Mouse (Mus musculus): ENCODE results near the gene Prkca.
A peak's percentile ranks its signal among the peaks of the same experiment; 100 is the strongest.

Prkca gene

GRCm38 (mm10) chr11:108295373-108295772 is 48.4 kb downstream of the Prkca start:
- DNase-seq (ENCODE audit: low spot score) = no peak

- no peak for DNase-seq (ENCODE audit: low spot score)
Measured at GRCm38 (mm10) chr11:108294305-108294813, 49.4 kb downstream of the Prkca start.

DNA sequence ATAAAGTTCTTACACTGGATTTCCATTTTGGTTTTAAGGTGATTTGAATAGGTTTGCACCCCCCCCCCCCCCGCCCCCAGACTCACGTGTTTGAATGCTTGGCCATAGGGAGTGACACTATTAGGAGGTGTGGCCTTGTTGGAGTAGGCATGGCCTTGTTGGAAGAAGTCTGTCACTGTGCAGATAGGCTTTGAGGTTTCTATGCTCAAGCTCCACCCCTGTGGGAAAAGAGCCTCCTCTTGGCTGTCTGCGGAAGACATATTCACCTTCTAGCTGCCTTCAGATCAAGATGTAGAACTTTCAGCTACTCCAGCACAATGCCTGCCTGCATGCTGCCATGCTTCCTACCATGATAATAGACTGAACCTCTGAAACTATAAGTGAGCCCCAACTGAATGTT is 49.9 kb downstream of the Prkca start:
- DNase-seq (ENCODE audit: low spot score) = no peak

DNA sequence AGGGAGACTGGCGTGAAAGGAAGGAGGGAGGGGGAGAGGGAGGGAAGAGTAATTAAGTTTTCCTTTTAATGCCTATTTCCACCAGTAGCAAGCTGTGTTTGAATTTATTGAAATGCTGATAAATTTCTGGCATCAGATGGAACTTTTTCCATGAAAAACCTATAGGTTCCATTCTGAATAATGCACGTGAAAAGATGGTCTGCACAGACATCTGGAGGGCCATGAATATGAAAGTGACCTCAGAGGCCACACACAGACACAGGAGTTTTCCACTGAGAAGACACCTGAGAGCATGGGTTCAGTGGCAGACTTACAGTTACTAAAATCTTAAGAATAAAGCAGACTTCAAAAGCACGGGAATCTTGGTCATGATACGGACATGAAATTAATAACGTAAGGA is 54.5 kb downstream of the Prkca start:
- DNase-seq (ENCODE audit: low spot score) = no peak

- no peak for DNase-seq (ENCODE audit: low spot score)
Measured at GRCm38 (mm10) chr11:108287321-108287720, 56.4 kb downstream of the Prkca start.

DNA sequence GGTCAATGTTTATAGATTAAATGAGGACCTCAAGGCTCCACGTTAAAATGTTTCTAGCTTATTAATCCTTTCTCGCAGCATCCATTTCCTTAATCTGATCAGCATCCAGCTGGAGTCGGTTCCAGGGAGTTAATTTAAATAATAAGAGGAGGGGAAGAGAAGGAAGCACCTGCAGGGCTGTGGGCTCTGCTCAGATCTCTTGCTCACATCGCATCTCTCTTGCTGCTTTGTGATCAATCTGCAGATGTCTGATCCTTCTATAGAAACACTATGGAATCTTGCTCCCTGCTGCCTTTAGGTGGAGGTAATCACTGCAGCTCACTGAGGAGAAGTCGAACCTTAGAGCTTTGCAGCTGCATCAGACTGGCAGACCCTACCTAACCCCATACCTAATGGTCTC is 58.7 kb downstream of the Prkca start:
- DNase-seq (ENCODE audit: low spot score) = no peak

DNA sequence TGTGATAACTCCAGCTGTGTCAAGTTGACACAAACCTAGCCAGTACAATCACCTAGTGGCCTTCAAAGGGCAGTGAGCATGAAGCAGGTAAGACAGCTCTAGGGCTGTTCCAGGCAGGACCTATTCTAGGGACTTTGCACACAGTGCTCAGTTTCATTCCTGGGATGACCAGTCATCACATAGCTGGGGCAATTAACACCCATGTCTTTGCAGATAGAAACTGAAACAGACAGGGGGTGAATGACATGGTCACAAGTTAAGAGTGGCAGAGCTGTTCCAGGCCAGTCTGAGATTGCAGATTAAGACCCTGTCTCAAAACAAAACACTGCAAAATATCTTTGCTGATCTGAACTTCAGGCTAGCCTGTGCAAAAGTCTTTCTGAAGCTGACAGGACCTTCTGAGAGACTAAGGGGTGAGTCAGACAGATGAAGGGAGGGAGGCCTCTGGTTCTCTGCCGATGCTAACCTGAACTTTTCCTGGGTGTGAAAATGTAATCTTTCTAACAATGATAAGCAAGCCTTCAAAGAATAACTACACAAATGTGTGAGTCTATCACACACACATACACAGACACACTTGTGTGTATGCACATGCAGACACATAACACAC is 60.8 kb downstream of the Prkca start:
- no peak for DNase-seq (ENCODE audit: low spot score)

DNA sequence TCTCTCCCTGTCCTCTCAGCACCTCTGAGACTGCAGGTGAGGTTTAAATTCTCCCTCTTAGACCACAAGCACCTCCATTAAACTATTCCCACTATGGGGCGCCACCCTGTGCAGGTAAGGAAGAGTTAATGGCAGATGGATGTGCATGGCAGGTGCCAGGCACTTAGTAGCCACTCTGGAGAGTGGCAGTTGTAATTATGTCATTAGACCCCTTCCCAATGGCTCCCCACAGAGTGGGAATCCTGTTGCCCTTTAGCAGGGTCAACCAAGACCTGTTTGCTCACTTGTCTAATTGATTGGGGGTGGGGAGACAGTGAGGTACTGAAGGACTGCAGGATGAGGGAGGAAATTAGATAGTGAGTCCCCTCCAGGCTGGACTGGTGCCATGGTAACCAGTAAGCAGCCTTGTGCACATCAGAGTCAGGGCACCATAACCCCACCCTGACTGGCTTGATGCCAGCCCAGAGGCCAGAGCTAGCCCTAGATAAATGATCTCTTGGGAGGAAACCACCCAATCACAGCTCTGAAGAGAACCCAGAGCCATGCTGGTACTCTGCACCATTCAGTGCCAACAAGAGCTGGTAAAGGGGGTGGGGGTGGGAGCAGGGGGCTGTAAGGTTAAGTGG is 63.9 kb downstream of the Prkca start:
- DNase-seq (ENCODE audit: low spot score) = peak; percentile 69

- no peak for DNase-seq (ENCODE audit: low spot score)
Measured at GRCm38 (mm10) chr11:108277096-108277495, 66.6 kb downstream of the Prkca start.

GRCm38 (mm10) chr11:108276148-108276547 is 67.6 kb downstream of the Prkca start:
- DNase-seq (ENCODE audit: low spot score) = no peak

DNA sequence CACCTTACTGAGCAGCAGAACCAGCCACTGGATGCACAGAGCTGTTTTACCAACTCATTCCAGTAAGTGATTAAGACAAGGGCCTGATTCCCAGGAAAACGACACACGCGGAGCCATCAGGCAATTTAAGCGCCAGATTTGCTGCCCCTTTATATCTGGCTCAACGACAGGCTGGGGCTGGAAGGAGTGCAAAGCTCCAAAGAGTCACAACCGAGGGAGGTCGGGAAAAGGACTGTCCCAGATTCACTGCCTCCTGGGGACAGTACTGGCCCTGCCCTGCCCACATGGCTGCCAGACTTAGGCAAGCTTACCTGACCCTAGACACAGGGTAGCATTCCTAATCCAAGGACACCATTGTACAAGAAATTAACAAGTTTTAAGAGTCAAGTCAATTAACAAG is 69.7 kb downstream of the Prkca start:
- DNase-seq (ENCODE audit: low spot score) = no peak

- no peak for DNase-seq (ENCODE audit: low spot score)
Measured at GRCm38 (mm10) chr11:108273415-108273965, 70.2 kb downstream of the Prkca start.

DNA sequence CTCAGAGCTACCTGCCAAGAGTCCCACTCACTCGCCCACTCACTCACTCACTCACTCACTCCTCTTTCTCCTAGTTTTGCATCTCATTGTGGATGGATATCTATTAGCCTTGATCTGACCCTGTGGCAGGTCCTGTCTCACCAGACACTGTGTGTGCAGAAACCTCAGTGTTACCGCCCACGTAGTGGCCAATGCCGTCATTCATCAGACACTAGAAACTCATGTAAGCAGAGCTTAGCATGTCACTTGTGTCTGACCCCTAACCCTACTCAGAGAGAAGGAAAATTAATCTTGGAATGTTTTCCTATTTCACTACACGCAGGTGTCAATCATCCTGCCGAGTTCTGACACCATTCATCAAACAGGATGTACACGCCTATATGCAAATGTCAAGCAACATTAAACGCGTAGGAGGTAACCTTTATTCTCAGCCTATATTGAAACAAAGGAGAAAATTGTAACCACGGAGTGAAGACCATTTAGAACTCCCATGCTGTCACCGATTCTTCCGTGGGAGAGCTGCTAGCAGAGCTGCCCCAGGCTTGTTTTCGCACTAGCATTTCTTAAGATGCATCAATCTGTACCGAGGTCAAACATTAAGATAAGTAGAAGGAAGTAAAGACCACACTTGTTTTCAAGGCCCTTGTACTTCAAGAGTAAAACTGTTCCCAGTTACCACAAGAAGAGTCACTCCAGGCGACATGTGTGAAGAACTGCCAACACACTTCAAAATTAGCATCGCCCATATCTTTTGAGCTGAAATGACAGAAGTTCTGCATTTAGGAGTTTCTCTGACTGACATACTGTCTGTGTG is 70.9 kb downstream of the Prkca start:
- no peak for DNase-seq (ENCODE audit: low spot score)

GRCm38 (mm10) chr11:108271305-108271704 is 72.4 kb downstream of the Prkca start:
- DNase-seq (ENCODE audit: low spot score) = no peak

DNA sequence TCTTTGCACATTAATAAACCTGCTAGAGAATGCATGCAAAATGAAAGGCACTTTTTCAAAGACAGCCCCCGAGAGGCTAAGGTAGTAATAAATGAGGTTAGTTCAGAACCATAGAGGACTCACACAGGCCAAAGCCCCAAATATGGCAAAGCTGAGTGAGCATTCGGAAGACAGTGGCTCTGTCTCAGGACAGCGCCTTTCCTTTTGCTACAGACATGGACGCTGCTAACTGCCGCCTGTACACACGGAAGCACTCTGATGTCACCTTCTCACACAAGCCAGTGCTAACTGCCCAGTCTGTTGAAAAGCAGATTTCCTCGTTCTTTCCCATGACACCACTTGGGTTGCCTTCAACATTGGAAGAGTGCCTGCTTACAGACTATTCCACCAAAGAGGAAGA is 74.2 kb downstream of the Prkca start:
- DNase-seq (ENCODE audit: low spot score) = no peak

- DNase-seq (ENCODE audit: low spot score) = no peak
Measured at GRCm38 (mm10) chr11:108268421-108269322, 75.1 kb downstream of the Prkca start.

GRCm38 (mm10) chr11:108267825-108268224 is 75.9 kb downstream of the Prkca start:
- DNase-seq (ENCODE audit: low spot score) = no peak

GRCm38 (mm10) chr11:108267066-108267465 is 76.7 kb downstream of the Prkca start:
- no peak for DNase-seq (ENCODE audit: low spot score)

DNA sequence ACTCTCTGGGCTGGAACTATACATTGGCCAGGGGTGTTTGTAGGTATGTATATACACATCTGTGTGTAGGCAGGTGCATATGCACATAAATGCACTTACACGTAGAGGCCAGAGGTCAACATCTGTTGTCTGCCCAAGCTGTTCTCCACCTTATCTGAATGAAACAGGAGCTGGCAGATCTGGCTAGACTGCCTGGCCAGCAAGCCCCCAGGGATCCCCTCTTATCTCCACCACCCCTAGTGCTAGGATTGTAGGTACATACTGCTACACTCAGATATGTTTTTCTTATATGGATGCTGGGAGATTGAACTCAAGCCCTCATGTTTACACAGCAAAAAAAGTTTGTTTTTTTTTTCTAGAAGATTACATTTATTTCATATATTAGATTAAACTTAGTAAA is 79.9 kb downstream of the Prkca start:
- DNase-seq (ENCODE audit: low spot score) = no peak

- DNase-seq (ENCODE audit: low spot score) = no peak
Measured at GRCm38 (mm10) chr11:108263406-108263805, 80.3 kb downstream of the Prkca start.

GRCm38 (mm10) chr11:108261751-108262160 is 82.0 kb downstream of the Prkca start:
- DNase-seq (ENCODE audit: low spot score) = no peak
